Mouse (Mus musculus): ENCODE measurements around the gene Gga3.

DNA sequence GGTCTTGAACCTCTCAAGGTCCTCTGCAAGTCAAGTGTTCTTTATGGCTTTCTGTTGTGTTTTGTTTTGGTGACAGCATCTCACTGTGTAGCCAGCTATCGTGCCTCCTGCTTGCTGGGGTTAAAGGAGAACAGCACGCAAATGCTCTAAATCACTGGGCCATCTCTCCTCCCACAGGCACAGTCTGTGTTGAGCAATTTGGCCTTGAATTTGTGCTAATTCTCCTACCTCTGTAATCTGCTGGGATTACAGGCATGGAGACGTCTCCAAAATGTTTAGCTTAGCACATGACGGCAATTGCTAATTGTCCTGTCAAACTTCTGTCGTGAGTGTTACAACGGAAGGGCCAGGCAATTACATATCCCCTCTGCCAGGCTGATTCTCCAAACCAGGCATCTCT is 7.3 kb upstream of the Gga3 start:
- TF ChIP-seq CTCF (IDR thresholded peaks at IDR 0.05; ENCODE audit: low read depth, low read length), result no peak
- TF ChIP-seq POLR2A (IDR thresholded peaks at IDR 0.05; ENCODE audit: extremely low read depth, insufficient read depth, low read length), result no peak

Data from liver, adult 2 months (tissue).